Mouse (Mus musculus) midbrain, embryonic 11.5 days (tissue): ENCODE results near the gene Mosmo. TPM values are rescaled to one million over a fixed set of nuclear protein-coding genes. Genes with fewer than 3 reads are reported as not detected.
A peak's percentile ranks its signal among the peaks of the same experiment; 100 is the strongest.

Source experiments
- ATAC-seq: fragments of 200-750 bp; cut with Nextera tagmentation; 2 replicates; pipeline ENCODE4 v1.8.0; 2017; ENCODE audit warnings: moderate TSS enrichment, moderate library complexity; ENCODE audit not compliant: low FRiP score
- DNase-seq: peaks from one replicate; pipeline ENCODE4 v3.0.0; 2015; ENCODE audit warnings: low spot score; ENCODE audit errors: missing footprints
- H3K27ac ChIP-seq: fragments of 300-500 bp; sonication (generic); 2 replicates; pipeline ENCODE4 v1.5.1; 2014; ENCODE audit warnings: low read depth, low read length
- H3K27me3 ChIP-seq: fragments of 300-500 bp; sonication (generic); 2 replicates; pipeline ENCODE4 v1.6.1; 2014; ENCODE audit warnings: mild to moderate bottlenecking, low read length, moderate library complexity, mixed read lengths; ENCODE audit not compliant: control insufficient read depth, insufficient read depth
- H3K36me3 ChIP-seq: fragments of 300-500 bp; sonication (generic); 2 replicates; pipeline ENCODE4 v1.6.1; 2014; ENCODE audit warnings: mild to moderate bottlenecking, low read length, moderate library complexity, mixed read lengths; ENCODE audit not compliant: control insufficient read depth, insufficient read depth
- H3K4me1 ChIP-seq: fragments of 300-500 bp; sonication (generic); 2 replicates; pipeline ENCODE4 v1.6.1; 2014; ENCODE audit warnings: low read length; ENCODE audit not compliant: control insufficient read depth, insufficient read depth
- H3K4me2 ChIP-seq: fragments of 300-500 bp; sonication (generic); 2 replicates; pipeline ENCODE4 v1.6.1; 2014; ENCODE audit warnings: mild to moderate bottlenecking, moderate library complexity
- H3K4me3 ChIP-seq: fragments of 300-500 bp; sonication (generic); 2 replicates; pipeline ENCODE4 v1.5.1; 2014; ENCODE audit warnings: low read depth, low read length
- H3K9ac ChIP-seq: fragments of 300-500 bp; sonication (generic); 2 replicates; pipeline ENCODE4 v1.6.1; 2014; ENCODE audit warnings: low read length
- H3K9me3 ChIP-seq: fragments of 300-500 bp; sonication (generic); 2 replicates; pipeline ENCODE4 v1.6.1; 2016; ENCODE audit warnings: low read length; ENCODE audit not compliant: control insufficient read depth
- WGBS: fragments of 180-500 bp; shearing (Covaris S2); extraction: QIAGEN DNeasy Blood & Tissue Kit; methylation state at CpG from one replicate; pipeline ENCODE4 v1.1.7; 2014; 5-methylcytosine and 5-hydroxymethylcytosine counted together
- polyA plus RNA-seq: library from polyadenylated mRNA; unstranded; fragments of >200 nt; fragmentation: Nextera tagmentation; extraction: Ambion mirVana; gene quantifications from 2 replicates; pipeline ENCODE4 v1.2.1, GENCODE M21; 2014

Gene Mosmo
- polyA plus RNA-seq, result 12.5 and 15.0 TPM in 2 replicates

DNA sequence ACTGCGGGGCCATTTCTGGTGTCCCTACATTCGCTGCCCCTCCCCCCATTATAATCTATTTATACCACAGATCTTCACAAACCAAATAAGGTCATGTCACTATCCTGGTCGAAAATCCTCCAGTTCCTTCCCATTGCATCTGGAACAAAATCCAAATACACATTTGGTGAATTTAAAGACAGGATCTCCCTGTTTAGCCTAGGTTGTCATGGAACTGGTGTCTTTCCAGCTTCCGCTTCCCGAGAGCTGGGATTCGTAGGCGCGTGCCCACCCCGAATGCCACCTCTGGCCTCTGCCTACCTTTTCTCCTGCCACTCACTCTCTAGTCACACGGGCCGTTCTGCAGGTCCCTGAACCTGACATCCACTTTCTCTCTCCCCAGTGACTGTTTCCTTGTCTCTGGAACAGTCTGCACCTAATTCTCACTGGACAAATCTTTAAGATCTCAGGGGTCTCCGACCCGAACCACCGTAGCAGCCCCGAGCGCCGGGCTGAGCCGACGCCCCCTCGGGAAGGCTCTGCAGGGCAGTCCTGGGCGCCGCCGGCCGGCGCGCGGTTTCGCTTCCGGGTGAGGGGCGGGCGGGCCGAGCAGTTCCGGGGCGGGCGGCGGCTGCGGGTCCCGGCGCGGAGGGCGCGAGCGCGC lies at the start of gene Mosmo:
Gene Mosmo (plus strand): TSS at position 618 of the 643 bp plus-strand sequence.
- H3K4me3 ChIP-seq, result peak within 1 kb of the TSS; percentile 91
- peaks cover 17% of the 10 kb centered on the region for H3K4me1 ChIP-seq
- H3K9ac ChIP-seq, result peak within 1 kb of the TSS; percentile 95
- under 1% methylated on average over 44 of the region's 44 CpGs for WGBS
- no peaks in the 10 kb centered on the region for H3K9me3 ChIP-seq
- H3K27me3 ChIP-seq, result no peaks in the 10 kb centered on the region
- H3K36me3 ChIP-seq, result no peaks in the 10 kb centered on the region
- peak within 1 kb of the TSS; percentile 57 for H3K27ac ChIP-seq
- ATAC-seq (peak; percentile 98), DNase-seq (peak; percentile 97)
- H3K4me2 ChIP-seq, result peak within 1 kb of the TSS; percentile 84

DNA sequence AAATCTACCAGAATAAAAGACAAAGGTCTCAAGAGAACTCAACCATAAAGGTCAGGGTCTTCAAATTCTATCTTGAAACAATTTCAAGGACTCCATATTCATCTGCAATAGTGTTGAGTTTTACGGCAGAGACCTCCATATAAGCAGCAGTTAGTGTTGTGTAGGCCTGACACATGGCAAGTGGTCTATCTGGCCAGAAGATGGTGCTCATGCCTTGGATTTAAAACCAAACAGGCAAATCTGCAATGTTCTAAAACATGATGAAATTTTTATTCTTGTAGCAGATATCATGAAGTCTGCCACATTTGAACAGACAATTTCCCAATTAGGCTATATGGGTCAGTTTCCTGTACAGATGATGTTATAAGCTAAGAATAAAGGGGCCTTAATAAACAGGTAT lies 44.9 kb upstream of the Mosmo start:
- Histone ChIP-seq H3K4me3 (no peak overlapping the region), H3K4me2 (no peak overlapping the region), H3K4me1 (peaks cover 12% of the 10 kb centered on the region), H3K9ac (no peak overlapping the region), H3K36me3 (no peaks in the 10 kb centered on the region), H3K27me3 (no peaks in the 10 kb centered on the region), H3K9me3 (no peaks in the 10 kb centered on the region), H3K27ac (no peak overlapping the region)
- peak; percentile 8 for DNase-seq
- no peak for ATAC-seq
- WGBS, result 85% methylated on average over 1 of the region's 1 CpGs

DNA sequence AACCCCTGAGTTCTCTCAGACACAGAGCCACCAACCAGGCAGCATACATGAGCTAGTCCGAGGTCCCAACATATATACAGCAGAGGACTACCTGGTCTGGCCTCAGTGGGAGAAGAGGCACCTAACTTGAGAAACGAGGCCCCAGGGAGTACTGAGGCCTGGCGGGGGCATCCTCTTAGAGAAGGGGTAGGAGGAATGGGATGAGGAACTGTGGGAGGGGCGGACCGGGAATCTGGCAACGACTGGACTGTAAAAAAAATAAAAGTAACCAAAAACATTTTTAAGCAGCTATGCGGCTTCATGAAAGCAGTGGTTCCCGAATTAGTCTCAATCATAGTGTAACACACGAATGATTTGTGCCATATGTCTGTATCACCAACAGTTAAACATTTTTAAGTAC lies 43.1 kb upstream of the Mosmo start:
- H3K4me3 ChIP-seq, result peak overlapping the region; percentile 91
- WGBS, result 9% methylated on average over 9 of the region's 9 CpGs
- DNase-seq (no peak), ATAC-seq (peak; percentile 6; the same call in 1 of the 2 replicates)
- H3K27me3 ChIP-seq, result no peaks in the 10 kb centered on the region
- H3K9ac ChIP-seq, result peak overlapping the region; percentile 92
- H3K27ac ChIP-seq, result no peak overlapping the region; the same call in 1 of the 2 replicates
- H3K9me3 ChIP-seq, result no peaks in the 10 kb centered on the region
- no peaks in the 10 kb centered on the region for H3K36me3 ChIP-seq
- H3K4me1 ChIP-seq, result peaks cover 12% of the 10 kb centered on the region
- H3K4me2 ChIP-seq, result peak overlapping the region; percentile 80

DNA sequence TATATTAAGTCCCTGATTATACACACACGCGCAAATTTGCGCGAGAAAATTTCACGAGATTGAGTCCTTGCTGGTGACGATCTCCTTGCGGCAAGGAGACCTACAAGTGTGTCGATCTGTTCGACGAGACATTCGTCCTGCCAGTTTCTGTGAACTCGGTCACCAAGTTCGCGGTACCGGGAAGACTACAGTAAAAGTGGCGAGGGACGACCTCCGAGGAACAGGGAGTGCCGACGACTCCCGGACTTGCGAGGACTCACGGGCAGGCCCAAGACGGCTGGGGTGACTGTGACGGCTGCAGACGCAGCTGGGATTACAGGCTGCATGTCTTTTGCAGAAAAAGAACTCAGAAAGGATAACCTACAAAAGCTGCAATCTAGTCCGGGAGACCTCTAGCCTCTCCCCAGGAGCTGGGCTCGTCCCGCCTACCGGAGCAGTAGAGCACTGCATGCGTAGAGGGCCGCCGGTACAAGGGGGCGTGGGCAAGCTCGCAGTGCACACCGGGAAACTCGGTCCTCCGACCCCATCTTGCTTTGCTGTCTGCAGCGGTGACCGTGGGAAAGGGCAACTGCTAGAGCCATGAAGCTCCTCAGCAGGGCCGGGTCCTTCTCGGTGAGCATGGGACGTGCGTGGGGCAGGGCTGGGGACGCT lies 42.6 kb upstream of the Mosmo start, which contains the start of gene Uqcrc2:
Gene Uqcrc2 (plus strand): TSS at position 466 of the 651 bp plus-strand sequence.
- Histone ChIP-seq H3K4me1 (peaks cover 12% of the 10 kb centered on the region), H3K27me3 (no peaks in the 10 kb centered on the region), H3K4me3 (peak within 1 kb of the TSS; percentile 91), H3K9me3 (no peaks in the 10 kb centered on the region), H3K4me2 (peak within 1 kb of the TSS; percentile 80), H3K9ac (peak within 1 kb of the TSS; percentile 92), H3K36me3 (no peaks in the 10 kb centered on the region), H3K27ac (peak within 1 kb of the TSS; percentile 80)
- WGBS, result under 1% methylated on average over 45 of the region's 45 CpGs
- ATAC-seq (peak; percentile 100), DNase-seq (peak; percentile 97)

DNA sequence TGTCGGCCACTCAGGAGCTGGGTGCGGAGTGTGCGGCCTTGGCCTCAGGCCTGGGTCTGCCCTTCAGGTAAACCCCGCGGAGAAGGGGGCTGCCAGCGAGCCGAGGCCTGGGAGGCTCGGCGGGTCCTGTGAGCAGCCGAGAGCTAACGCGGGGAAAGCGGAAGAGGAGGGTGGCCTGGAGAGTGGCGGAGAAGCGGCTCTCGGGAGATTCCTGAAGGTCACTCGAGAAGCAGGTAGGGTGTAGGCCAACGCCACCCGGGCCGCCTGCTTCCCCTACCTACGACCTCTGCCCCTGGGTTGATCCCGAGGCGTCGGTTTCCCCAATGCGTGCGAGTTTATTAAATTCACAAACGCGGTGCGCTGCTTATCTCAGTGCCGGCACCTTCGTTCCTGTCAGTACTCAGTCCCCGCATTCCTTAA lies 42.0 kb upstream of the Mosmo start:
- Histone ChIP-seq H3K4me1 (peaks cover 12% of the 10 kb centered on the region), H3K4me2 (peak overlapping the region; percentile 80), H3K4me3 (peak overlapping the region; percentile 91), H3K9ac (peak overlapping the region; percentile 92), H3K27me3 (no peaks in the 10 kb centered on the region), H3K27ac (peak overlapping the region; percentile 80), H3K36me3 (peaks cover 4% of the 10 kb centered on the region; the same call in 1 of the 2 replicates), H3K9me3 (no peaks in the 10 kb centered on the region)
- ATAC-seq (no peak), DNase-seq (peak; percentile 94)
- under 1% methylated on average over 32 of the region's 32 CpGs for WGBS

DNA sequence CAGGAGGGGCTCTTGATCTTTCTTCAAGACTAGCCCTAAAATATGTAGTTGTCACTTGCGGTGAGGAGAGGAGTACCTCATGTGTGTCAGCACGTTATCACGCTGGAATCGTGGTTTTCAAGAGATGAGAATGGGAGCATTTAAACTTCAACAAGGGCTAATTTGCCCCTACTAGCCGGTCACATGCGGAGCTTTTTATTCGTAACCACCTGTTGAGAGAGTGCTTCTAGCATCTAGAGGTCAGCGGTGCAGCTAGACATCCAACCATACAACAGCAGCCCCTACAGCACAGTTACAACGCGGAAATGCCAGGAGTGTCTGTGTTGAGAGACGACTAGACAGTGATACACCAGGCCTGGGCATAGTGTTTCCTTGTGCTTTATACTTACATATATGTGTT lies 41.6 kb upstream of the Mosmo start:
- H3K36me3 ChIP-seq, result peaks cover 5% of the 10 kb centered on the region; the same call in 1 of the 2 replicates
- no peaks in the 10 kb centered on the region for H3K9me3 ChIP-seq
- H3K4me2 ChIP-seq, result peak overlapping the region; percentile 80
- H3K4me3 ChIP-seq, result peak overlapping the region; percentile 91
- no peak for ATAC-seq
- no peak for DNase-seq
- no peak overlapping the region for H3K27ac ChIP-seq
- H3K9ac ChIP-seq, result peak overlapping the region; percentile 92
- WGBS, result 3% methylated on average over 11 of the region's 11 CpGs
- H3K27me3 ChIP-seq, result no peaks in the 10 kb centered on the region
- peaks cover 12% of the 10 kb centered on the region for H3K4me1 ChIP-seq

DNA sequence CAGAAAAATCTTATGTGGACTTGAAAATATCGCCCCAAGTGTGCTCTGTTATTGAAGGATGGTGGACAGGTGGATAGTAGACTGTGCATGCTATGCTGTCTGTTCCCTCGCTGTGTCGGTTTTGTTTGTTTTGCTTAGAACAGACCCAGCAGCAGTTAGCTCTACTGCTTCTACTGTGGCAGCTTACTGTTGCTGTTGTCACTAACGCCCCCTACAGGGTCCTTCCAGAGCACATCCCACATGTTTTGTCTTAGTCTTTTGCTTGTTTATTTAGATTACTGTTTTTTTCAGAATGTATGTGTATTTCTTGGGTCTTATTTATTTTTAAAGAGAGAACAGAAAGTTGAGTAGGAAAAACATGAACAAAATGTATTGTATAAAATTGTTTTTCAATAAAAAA lies 34.2 kb upstream of the Mosmo start:
- no peak overlapping the region for H3K9ac ChIP-seq
- no peaks in the 10 kb centered on the region for H3K9me3 ChIP-seq
- no peak overlapping the region for H3K27ac ChIP-seq
- no peaks in the 10 kb centered on the region for H3K4me1 ChIP-seq
- no peak overlapping the region for H3K4me3 ChIP-seq
- 59% methylated on average over 4 of the region's 4 CpGs for WGBS
- DNase-seq, result no peak
- H3K36me3 ChIP-seq, result peaks cover 11% of the 10 kb centered on the region
- no peak for ATAC-seq
- no peak overlapping the region for H3K4me2 ChIP-seq
- no peaks in the 10 kb centered on the region for H3K27me3 ChIP-seq

DNA sequence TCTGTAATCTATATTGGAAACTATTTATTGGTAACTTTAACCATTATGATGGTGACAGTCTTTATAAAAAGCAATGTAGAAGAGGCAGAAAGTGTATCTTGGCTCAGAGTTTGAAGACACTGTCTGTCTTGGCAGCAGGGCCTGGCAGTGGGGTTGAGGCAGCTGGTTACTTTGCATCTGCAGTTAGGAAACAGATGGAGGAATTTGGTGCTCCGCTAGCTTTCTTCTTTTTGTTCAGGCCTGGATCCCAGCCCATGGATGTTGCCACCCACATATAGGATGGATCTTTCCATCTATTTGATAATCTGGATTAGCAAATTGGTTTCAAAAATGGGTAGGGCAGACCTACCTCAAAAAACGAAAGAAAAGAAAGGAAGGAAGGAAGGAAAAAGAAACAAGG lies 29.6 kb upstream of the Mosmo start:
- no peaks in the 10 kb centered on the region for H3K4me1 ChIP-seq
- H3K4me3 ChIP-seq, result no peak overlapping the region
- H3K27me3 ChIP-seq, result no peaks in the 10 kb centered on the region
- H3K36me3 ChIP-seq, result peaks cover 22% of the 10 kb centered on the region
- H3K9ac ChIP-seq, result no peak overlapping the region
- no peak overlapping the region for H3K4me2 ChIP-seq
- peak; percentile 39 for DNase-seq
- WGBS, result 81% methylated on average over 2 of the region's 2 CpGs
- no peak overlapping the region for H3K27ac ChIP-seq
- H3K9me3 ChIP-seq, result no peaks in the 10 kb centered on the region
- no peak for ATAC-seq

DNA sequence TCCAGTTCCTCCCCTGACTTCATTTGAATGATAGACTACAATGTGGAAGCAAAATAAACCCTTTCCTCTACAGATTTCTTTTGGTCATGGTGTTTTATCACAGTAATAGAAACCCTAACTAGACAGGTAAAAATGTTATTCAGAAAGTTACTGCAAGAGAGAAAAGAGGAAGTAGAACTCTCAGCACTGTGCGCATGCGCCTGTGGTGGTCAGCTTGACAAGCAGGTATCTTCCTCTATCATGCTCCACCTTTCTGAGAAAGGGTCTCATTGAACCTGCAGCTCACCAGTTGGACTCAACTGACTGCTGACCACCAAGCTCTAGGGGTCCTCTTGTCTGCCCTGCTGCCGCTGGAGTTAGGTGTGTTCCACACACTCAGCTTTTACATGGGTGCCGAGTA lies 15.3 kb upstream of the Mosmo start:
- WGBS, result 94% methylated on average over 4 of the region's 4 CpGs
- peaks cover 16% of the 10 kb centered on the region for H3K36me3 ChIP-seq
- no peaks in the 10 kb centered on the region for H3K9me3 ChIP-seq
- no peak overlapping the region for H3K4me2 ChIP-seq
- no peak overlapping the region for H3K27ac ChIP-seq
- H3K27me3 ChIP-seq, result no peaks in the 10 kb centered on the region
- ATAC-seq, result no peak
- no peak overlapping the region for H3K9ac ChIP-seq
- H3K4me1 ChIP-seq, result no peaks in the 10 kb centered on the region
- H3K4me3 ChIP-seq, result no peak overlapping the region
- DNase-seq, result no peak
